Mouse (Mus musculus): ENCODE results near the gene Rora. TPM values are rescaled to one million over a fixed set of nuclear protein-coding genes. Genes with fewer than 3 reads are reported as not detected.
A peak's percentile ranks its signal among the peaks of the same experiment; 100 is the strongest.

Gene Rora
- total RNA-seq, 2 experiments from 2014 or later = 78.4 to 79.1 TPM

DNA sequence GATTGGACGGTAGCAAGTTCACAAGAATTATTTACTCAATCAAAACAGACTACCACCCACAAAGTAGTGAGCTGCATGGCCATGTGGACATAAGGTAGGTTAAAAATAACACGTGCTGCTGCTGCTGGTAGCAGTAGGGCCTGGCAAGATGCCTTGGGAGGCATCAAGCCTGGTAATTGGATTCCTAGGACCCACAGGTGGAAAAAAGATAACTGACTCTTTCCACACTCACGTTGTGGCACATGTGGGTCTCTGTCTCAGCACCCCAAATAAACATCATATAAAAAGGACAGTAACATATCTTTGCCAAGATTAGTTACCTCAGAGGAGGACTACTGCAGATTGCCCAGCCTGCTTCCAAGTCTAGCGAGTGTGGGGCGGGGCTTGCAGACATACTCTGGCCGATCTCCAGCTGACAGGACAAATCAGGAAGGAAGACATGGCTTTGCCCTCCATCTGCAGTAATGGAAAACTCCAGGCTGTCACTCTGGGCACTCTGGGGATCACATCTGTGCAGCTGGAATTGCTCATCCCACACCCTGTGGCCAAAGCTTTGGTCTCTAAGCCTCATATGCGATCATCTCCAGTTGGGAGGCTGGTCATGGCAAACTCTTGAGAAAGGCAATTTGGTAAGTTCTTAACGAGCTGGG lies 71.2 kb downstream of the Rora start:
- DNase-seq (ENCODE audit: extremely low spot score in 1 of 2, low spot score in 2 of 2) = no peak
- H3K27ac ChIP-seq = no peak overlapping the region
- intact Hi-C loops (cut with DNase I) = no loop called here

DNA sequence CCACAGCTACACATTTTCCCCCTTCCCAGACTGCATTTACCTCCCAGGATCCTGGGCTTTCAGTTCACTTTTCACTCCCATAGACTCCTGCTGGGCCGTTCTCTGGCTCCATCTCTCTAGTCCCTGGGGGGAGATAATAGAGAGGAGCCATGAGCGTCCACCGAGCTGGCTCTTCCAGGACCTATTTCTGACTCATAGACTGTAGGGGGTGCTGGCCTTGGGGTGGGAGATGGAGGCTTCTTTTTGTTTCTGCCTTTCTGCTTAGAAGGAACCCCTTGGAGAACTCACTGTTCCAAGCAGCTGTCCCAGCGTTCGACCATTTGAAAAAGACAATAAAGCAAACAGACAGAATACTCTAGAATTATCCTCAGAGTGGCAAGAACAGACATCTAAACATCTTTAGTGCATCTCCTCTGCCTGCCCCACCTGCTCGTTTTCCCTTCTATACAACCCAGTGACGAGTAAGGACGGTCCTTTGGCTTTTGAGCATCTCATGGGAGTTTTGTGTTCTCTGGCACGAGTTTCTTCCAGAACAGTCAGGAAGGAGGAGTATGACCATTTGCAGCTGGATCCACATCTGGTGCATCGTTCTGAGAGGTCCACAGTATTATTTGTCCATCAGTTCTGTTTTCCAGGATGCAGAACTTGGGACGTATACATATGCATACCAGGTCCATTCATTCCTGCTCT lies 73.7 kb downstream of the Rora start:
- intact Hi-C loops (cut with DNase I) = no loop called here
- H3K27ac ChIP-seq = no peak overlapping the region
- no peak for DNase-seq (ENCODE audit: extremely low spot score in 1 of 2, low spot score in 2 of 2)
- no peak overlapping the region for H3K4me3 ChIP-seq
- no peak for TF ChIP-seq CTCF (IDR thresholded peaks at IDR 0.05)

More for the DNA sequence above, 71.2 kb downstream of the Rora start:
- H3K4me3 ChIP-seq = no peak overlapping the region
- TF ChIP-seq CTCF (IDR thresholded peaks at IDR 0.05) = no peak

DNA sequence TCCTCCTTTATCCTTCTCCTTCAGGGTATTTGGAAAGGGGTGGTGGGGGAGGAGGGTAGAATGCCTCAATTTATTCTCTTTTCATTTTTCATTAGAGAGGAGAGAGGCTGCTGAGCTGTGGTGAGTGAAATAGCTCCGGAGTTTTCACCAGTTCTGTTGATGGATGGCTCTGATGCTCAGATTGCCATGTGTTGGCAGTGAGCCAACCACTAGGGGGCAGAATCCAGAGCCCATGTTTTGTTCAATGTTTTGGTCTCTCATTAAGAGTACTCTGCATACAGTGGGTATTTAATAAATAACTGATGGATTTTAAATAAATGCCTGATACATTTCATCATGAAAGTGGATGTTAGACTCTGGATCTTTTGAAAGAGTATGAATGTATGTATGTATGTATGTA lies 77.9 kb downstream of the Rora start:
- Histone ChIP-seq H3K4me3 (no peak overlapping the region), H3K27ac (no peak overlapping the region)
- TF ChIP-seq CTCF (IDR thresholded peaks at IDR 0.05) = peak; percentile 43
- intact Hi-C loops (cut with DNase I) = no loop called here
- DNase-seq (ENCODE audit: extremely low spot score in 1 of 2, low spot score in 2 of 2) = no peak

DNA sequence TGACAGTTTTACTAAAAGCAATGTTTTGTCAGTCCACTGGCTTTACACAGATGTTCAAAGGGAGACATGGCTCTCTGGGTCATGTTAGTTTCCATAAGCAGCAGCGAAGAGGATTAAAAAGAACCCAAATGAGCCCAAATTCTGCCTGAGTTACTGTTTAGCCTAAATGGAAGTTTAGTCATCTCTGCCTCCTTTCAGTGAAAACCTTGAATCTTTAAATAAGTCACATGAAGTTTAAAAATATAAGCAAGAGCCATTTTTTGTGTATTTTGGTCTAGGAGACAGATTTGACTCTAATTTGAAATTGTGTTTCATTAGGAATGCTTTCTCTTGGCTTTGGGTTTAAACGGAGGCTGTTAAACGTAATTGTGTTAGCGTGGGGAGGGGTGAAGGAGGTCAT lies 79.3 kb downstream of the Rora start:
- intact Hi-C loops (cut with DNase I) = no loop called here
- DNase-seq (ENCODE audit: extremely low spot score in 1 of 2, low spot score in 2 of 2) = no peak
- 0 out of 2 replicates have a peak overlapping the region, but pooled peaks have one; percentile 19 for H3K27ac ChIP-seq
- H3K4me3 ChIP-seq = no peak overlapping the region
- TF ChIP-seq CTCF (IDR thresholded peaks at IDR 0.05) = no peak

DNA sequence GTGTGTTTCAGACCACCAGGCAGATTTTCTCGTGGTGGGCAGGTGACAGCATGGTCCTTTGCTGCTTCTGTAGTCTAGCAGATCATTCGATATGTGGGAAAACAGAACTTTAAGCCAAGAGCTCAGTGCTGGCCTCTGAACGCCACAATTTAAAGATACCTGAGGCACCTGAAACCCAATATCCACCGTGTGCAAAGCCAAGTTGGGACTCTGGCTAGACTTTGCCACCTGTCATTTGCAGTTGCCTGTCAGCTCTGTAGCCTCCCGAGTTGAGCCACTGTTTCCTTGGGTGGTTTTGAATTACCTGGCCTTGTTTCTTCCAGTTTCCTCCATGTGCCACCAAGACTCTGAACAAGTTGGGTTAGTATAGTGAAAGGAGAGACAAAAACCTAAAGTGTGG lies 82.3 kb downstream of the Rora start:
- DNase-seq (ENCODE audit: extremely low spot score in 1 of 2, low spot score in 2 of 2) = no peak
- intact Hi-C loops (cut with DNase I) = no loop called here

GRCm38 (mm10) chr9:68737197-68737736 lies 83.7 kb downstream of the Rora start:
- intact Hi-C loops (cut with DNase I) = no loop called here
- no peak for TF ChIP-seq CTCF (IDR thresholded peaks at IDR 0.05)
- DNase-seq (ENCODE audit: extremely low spot score in 1 of 2, low spot score in 2 of 2) = no peak
- H3K27ac ChIP-seq = no peak overlapping the region
- H3K4me3 ChIP-seq = no peak overlapping the region

More for the DNA sequence above, 82.3 kb downstream of the Rora start:
- Histone ChIP-seq H3K4me3 (no peak overlapping the region), H3K27ac (no peak overlapping the region)
- TF ChIP-seq CTCF (IDR thresholded peaks at IDR 0.05) = no peak

DNA sequence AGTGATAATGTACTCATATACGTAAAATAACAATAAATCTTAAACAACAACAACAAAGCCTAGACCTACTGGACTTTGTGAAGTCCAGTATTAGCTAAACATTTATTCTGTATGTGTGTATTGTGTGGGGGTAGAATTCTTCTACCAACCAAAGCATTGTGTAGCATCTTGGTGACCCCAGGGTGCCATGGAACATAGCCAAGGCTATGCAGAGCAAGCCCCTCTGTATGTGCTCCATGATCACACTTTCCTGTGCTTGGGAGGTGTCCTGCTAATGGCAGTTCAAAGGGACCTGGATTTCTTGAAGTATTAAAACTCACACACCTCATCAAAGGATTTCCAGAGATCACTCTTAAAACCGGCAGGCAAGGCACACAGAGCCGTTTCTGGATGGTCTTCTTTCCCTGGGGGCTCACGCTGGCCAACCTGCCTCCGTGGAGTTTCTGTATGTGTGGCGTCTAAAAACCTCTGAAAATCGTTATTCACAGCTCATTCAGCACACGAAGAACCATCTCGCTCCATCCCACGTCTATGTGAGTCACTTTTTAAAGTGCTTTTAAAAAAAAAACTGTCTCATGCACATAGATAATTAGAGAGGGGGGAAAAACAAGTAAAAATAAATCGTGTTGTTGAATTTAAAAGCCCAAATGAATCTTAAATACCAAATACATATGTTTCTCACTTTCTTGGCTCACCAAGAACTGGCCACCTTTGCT lies 92.5 kb downstream of the Rora start:
- no peak for TF ChIP-seq CTCF (IDR thresholded peaks at IDR 0.05)
- intact Hi-C loops (cut with DNase I) = loop anchor here (2.0 kb wide), 1 partner anchor 121 kb away; no protein-coding TSS in a partner anchor
- H3K27ac ChIP-seq = no peak overlapping the region
- no peak for DNase-seq (ENCODE audit: extremely low spot score in 1 of 2, low spot score in 2 of 2)
- no peak overlapping the region for H3K4me3 ChIP-seq

DNA sequence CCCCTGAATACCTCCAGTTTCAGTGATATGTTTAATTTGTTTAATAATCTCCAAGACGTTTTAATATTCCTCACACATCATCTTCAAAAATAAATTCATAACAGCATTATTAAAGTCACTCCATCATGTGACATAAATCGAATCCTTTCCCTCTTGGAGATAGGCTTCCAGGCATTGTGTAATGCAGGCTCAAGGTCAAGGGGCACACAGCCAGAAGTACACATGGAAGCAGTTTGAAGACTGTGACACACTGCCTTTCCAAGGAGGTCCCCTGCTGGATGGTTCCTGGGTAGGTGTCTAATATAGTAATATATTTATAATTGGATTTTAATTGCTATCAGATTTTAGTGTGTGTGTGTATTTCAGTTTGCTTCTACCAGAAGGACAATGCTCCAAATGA lies 103.4 kb downstream of the Rora start:
- intact Hi-C loops (cut with DNase I) = no loop called here

GRCm38 (mm10) chr9:68759324-68759723 lies 105.7 kb downstream of the Rora start:
- H3K4me3 ChIP-seq = no peak overlapping the region
- intact Hi-C loops (cut with DNase I) = no loop called here
- DNase-seq (ENCODE audit: extremely low spot score in 1 of 2, low spot score in 2 of 2) = no peak
- no peak overlapping the region for H3K27ac ChIP-seq
- TF ChIP-seq CTCF (IDR thresholded peaks at IDR 0.05) = peak; percentile 17

More for the DNA sequence above, 103.4 kb downstream of the Rora start:
- H3K4me3 ChIP-seq = no peak overlapping the region
- TF ChIP-seq CTCF (IDR thresholded peaks at IDR 0.05) = no peak
- H3K27ac ChIP-seq = no peak overlapping the region
- no peak for DNase-seq (ENCODE audit: extremely low spot score in 1 of 2, low spot score in 2 of 2)

- DNase-seq (ENCODE audit: extremely low spot score in 1 of 2, low spot score in 2 of 2) = no peak
- intact Hi-C loops (cut with DNase I) = no loop called here
- Histone ChIP-seq H3K27ac (no peak overlapping the region), H3K4me3 (no peak overlapping the region)
- no peak for TF ChIP-seq CTCF (IDR thresholded peaks at IDR 0.05)
These were observed 106.7 kb downstream of the Rora start for GRCm38 (mm10) chr9:68760329-68760728.

- no peak overlapping the region for H3K27ac ChIP-seq
- DNase-seq (ENCODE audit: extremely low spot score in 1 of 2, low spot score in 2 of 2) = no peak
- TF ChIP-seq CTCF (IDR thresholded peaks at IDR 0.05) = no peak
- intact Hi-C loops (cut with DNase I) = no loop called here
- H3K4me3 ChIP-seq = no peak overlapping the region
These were observed 107.3 kb downstream of the Rora start for GRCm38 (mm10) chr9:68760876-68761275.

DNA sequence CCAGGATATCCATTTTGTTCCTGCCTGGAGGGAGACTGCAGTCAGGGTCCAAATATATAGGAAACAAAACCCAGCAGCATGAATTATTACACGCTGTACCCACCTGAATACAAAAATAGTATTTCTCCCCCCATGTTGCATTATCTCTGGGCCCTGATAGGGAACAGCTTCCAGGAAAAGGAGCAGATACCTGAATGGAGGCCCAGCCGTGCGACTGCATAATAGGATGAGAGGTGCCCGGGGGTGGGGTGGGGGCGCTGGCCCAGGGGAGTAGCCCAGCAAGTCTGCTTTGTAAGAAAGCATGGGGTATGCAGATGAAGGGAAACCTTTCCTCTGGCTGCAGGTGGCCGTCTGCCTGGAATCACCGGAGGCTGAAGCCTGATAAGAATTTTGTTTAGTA lies 108.1 kb downstream of the Rora start:
- DNase-seq (ENCODE audit: extremely low spot score in 1 of 2, low spot score in 2 of 2) = no peak
- TF ChIP-seq CTCF (IDR thresholded peaks at IDR 0.05) = no peak
- intact Hi-C loops (cut with DNase I) = no loop called here
- Histone ChIP-seq H3K4me3 (no peak overlapping the region), H3K27ac (no peak overlapping the region)

All from left cerebral cortex, adult 2 months (tissue).